In genomic region chr3:9078201-9078600, GRCm38 (mm10) we compare ENCODE assay signal across 16 mouse cellular contexts.
"Had no signal": no experiment of that assay in that cellular context is flagged by ENCODE, and none has a peak within 500 bp of the region (broad histone marks: within the 10 kb centered on the region; RNA-seq: fewer than 3 reads in every experiment).

No protein-coding gene starts in this region.

- H3K4me1 ChIP-seq: lung, embryonic 15.5 days; megakaryocyte, embryonic 14.5 days; midbrain, embryonic 12.5 days; neural tube, embryonic 12.5 days; stomach, embryonic 15.5 days had no signal

- H3K4me3 ChIP-seq: lung, embryonic 15.5 days; megakaryocyte, embryonic 14.5 days; midbrain, embryonic 12.5 days; neural tube, embryonic 12.5 days; stomach, embryonic 15.5 days had no signal

- H3K27me3 ChIP-seq: lung, embryonic 15.5 days; midbrain, embryonic 12.5 days; neural tube, embryonic 12.5 days; stomach, embryonic 15.5 days had no signal

- H3K27ac ChIP-seq: liver, embryonic 14.5 days; lung, embryonic 15.5 days; macrophage; midbrain, embryonic 12.5 days; neural tube, embryonic 12.5 days; stomach, embryonic 15.5 days; stomach, postnatal 0 days had no signal

- H3K9me3 ChIP-seq: lung, embryonic 15.5 days; megakaryocyte, embryonic 14.5 days; midbrain, embryonic 12.5 days; neural tube, embryonic 12.5 days; stomach, embryonic 15.5 days had no signal

- H3K9ac ChIP-seq: liver, embryonic 14.5 days; lung, embryonic 15.5 days; midbrain, embryonic 12.5 days; neural tube, embryonic 12.5 days; stomach, embryonic 15.5 days had no signal

- H3K36me3 ChIP-seq: lung, embryonic 15.5 days; midbrain, embryonic 12.5 days; neural tube, embryonic 12.5 days; stomach, embryonic 15.5 days had no signal

- ATAC-seq: lung, postnatal 0 days had no signal

- DNase-seq: lung, adult 18-20 months; lung, postnatal 14 days; midbrain, embryonic 14.5 days; right cerebral cortex, postnatal 14 days; thymus, adult 2 months; thymus, postnatal 25 days; thymus, postnatal 4 days had no signal

- H3K4me2 ChIP-seq: lung, embryonic 15.5 days; midbrain, embryonic 12.5 days; neural tube, embryonic 12.5 days; stomach, embryonic 15.5 days had no signal
